In the genomic region with DNA sequence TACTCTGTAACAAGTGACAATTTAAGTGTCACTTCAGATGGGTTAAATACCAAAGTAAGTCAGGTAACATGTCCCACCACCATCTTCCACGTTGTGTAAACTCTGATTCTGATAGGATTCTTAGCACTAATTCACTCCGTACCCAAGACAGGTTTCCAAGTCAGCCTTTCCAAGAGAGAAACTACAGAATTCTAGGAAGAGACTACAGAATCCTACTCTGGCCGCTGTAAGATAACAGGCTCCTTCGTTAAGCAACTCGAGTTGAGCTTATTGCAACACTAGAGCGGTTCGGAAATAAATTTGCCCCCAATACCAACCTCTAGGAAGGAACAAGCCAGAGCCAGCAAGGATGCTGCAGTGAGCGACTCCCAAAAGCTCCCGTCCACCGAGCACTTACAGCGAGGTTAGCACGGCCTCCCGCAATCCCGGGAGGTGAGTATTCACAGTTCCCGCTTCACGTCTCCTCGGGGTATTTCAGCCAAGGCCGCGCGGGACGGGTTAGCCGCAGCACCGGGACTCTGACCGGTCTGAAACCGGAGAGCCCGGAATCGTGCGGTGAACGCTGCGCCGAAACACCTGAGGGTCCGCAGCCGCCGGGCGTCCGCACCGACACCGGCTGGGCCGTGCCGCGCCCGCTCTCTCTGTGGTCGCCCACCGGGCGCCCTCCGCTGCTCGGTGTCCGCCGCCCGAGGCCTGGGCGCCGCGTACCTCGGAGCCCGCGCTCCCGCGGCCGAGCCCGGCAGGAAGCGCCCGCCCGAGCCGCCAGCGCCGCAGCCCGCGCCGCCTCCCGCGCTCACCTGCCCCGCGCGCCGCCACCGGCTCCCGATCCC, we compare ENCODE assay signal across 8 mouse cellular contexts. TPM values are rescaled to one million over a fixed set of nuclear protein-coding genes. Genes with fewer than 3 reads are reported as not detected.
DNase-seq lines count a peak whose midpoint lies in the region; ATAC-seq and TF ChIP-seq lines count a peak whose summit lies in the region.

No protein-coding gene starts in this region.

- H3K4me2 ChIP-seq in forebrain, postnatal 0 days (ENCODE audit: low read depth): peak overlapping the region; percentile 62
- peak overlapping the region; percentile 91 for H3K4me2 ChIP-seq in intestine, embryonic 16.5 days (ENCODE audit: low read depth, low read length)
- H3K4me2 ChIP-seq in lung, embryonic 16.5 days (ENCODE audit: low read depth, low read length): peak overlapping the region; percentile 75

- peak overlapping the region; percentile 87 for H3K4me3 ChIP-seq in forebrain, postnatal 0 days (ENCODE audit: low read depth, low read length)
- peak overlapping the region; percentile 82 for H3K4me3 ChIP-seq in intestine, embryonic 16.5 days (ENCODE audit: low read length)
- peak overlapping the region; percentile 84 for H3K4me3 ChIP-seq in lung, embryonic 16.5 days (ENCODE audit: low read length)

- no peaks in the 10 kb centered on the region for H3K36me3 ChIP-seq in forebrain, postnatal 0 days (ENCODE audit: insufficient read depth)
- H3K36me3 ChIP-seq in intestine, embryonic 16.5 days (ENCODE audit: control insufficient read depth, insufficient read depth, low read length): no peaks in the 10 kb centered on the region
- no peaks in the 10 kb centered on the region for H3K36me3 ChIP-seq in lung, embryonic 16.5 days (ENCODE audit: control insufficient read depth, insufficient read depth, low read length)

- peak; percentile 59 to 87 for DNase-seq in adrenal gland, adult (ENCODE audit: inconsistent age in 2 of 2, low spot score in 1 of 2)
- DNase-seq in adrenal gland, adult 8-10 months: no peak
- peak; percentile 62 for DNase-seq in 3134 (ENCODE audit: extremely low read depth, insufficient read length, low spot score)
- peak; percentile 56 for DNase-seq in brain, adult 2 months (ENCODE audit: low read depth, low spot score)
- DNase-seq in forebrain, postnatal 0 days: peak; percentile 58
- DNase-seq in retina, embryonic 14.5 days (ENCODE audit: low spot score): peak; percentile 53

- peaks cover 15% of the 10 kb centered on the region; the same call in 1 of the 2 replicates for H3K4me1 ChIP-seq in forebrain, postnatal 0 days (ENCODE audit: insufficient read depth)
- H3K4me1 ChIP-seq in intestine, embryonic 16.5 days (ENCODE audit: control insufficient read depth, insufficient read depth, low read length): 0 out of 2 replicates have a peak, but pooled peaks cover 2% of the 10 kb centered on the region
- H3K4me1 ChIP-seq in lung, embryonic 16.5 days (replicated peaks; ENCODE audit: control insufficient read depth, insufficient read depth, low read length): peaks cover under 1% of the 10 kb centered on the region; the same call in 1 of the 2 replicates

- TF ChIP-seq CTCF in forebrain, postnatal 0 days (IDR thresholded peaks at IDR 0.05; ENCODE audit: low read depth): no peak

- no peaks in the 10 kb centered on the region for H3K27me3 ChIP-seq in forebrain, postnatal 0 days (ENCODE audit: insufficient read depth, low read length)
- H3K27me3 ChIP-seq in intestine, embryonic 16.5 days (replicated peaks; ENCODE audit: control insufficient read depth, insufficient read depth, low read length): no peaks in the 10 kb centered on the region
- H3K27me3 ChIP-seq in lung, embryonic 16.5 days (ENCODE audit: control insufficient read depth, insufficient read depth, low read depth, low read length): peaks cover 5% of the 10 kb centered on the region

- 3% methylated on average over 63 of the region's 77 CpGs for WGBS in forebrain, postnatal 0 days
- under 1% methylated on average over 73 of the region's 77 CpGs for WGBS in intestine, embryonic 16.5 days
- under 1% methylated on average over 57 of the region's 77 CpGs for WGBS in lung, embryonic 16.5 days

- H3K9me3 ChIP-seq in forebrain, postnatal 0 days (ENCODE audit: low read length): no peaks in the 10 kb centered on the region
- no peaks in the 10 kb centered on the region for H3K9me3 ChIP-seq in intestine, embryonic 16.5 days (ENCODE audit: control insufficient read depth, low read length)
- H3K9me3 ChIP-seq in lung, embryonic 16.5 days (ENCODE audit: control insufficient read depth, low read length): no peaks in the 10 kb centered on the region

- peak overlapping the region; percentile 97 for H3K27ac ChIP-seq in forebrain, postnatal 0 days (ENCODE audit: low read depth, low read length)
- H3K27ac ChIP-seq in intestine, embryonic 16.5 days (ENCODE audit: low read length): peak overlapping the region; percentile 54; the same call in 1 of the 2 replicates
- H3K27ac ChIP-seq in lung, embryonic 16.5 days (ENCODE audit: low read length): peak overlapping the region; percentile 73

- peak overlapping the region; percentile 89 for H3K9ac ChIP-seq in forebrain, postnatal 0 days
- H3K9ac ChIP-seq in intestine, embryonic 16.5 days (ENCODE audit: low read depth, low read length): peak overlapping the region; percentile 85
- peak overlapping the region; percentile 83 for H3K9ac ChIP-seq in lung, embryonic 16.5 days (ENCODE audit: low read length)

- peak; percentile 77 for ATAC-seq in forebrain, postnatal 0 days
- peak; percentile 89 for ATAC-seq in intestine, embryonic 16.5 days
- ATAC-seq in lung, embryonic 16.5 days (ENCODE audit: low read depth): peak; percentile 82

RNA-seq across cellular contexts. Expression of a gene that starts 1.0 kb away (rescaled TPM):
- 10 to 100 TPM; 18.7 to 22.3 (median 19.9) TPM for total RNA-seq in adrenal gland, adult 8-10 months (2022)
- 5.4 and 5.7 TPM in 2 replicates for total RNA-seq in forebrain, postnatal 0 days (2014; rRNA removed)
- polyA plus RNA-seq in forebrain, postnatal 0 days (2015; fragmentation: Nextera tagmentation; extraction: Ambion mirVana): 2.1 and 2.2 TPM in 2 replicates
- 0.72 and 0.73 TPM in 2 replicates for polyA plus RNA-seq in intestine, embryonic 16.5 days (2015; fragmentation: Nextera tagmentation; extraction: Ambion mirVana)
- polyA plus RNA-seq in lung, embryonic 16.5 days (2015; fragmentation: Nextera tagmentation; extraction: Ambion mirVana): 1.3 and 1.6 TPM in 2 replicates
